Mouse (Mus musculus) lung, postnatal 0 days (tissue): ENCODE results near the gene Prep. TPM values are rescaled to one million over a fixed set of nuclear protein-coding genes. Genes with fewer than 3 reads are reported as not detected.

Experiments
- ATAC-seq: fragments of 200-750 bp; cut with Nextera tagmentation; 2 replicates; pipeline ENCODE4 v1.8.0; 2017; ENCODE audit warnings: moderate library complexity
- DNase-seq: peaks from one replicate; pipeline ENCODE4 v3.0.0-alpha.2; 2016; ENCODE audit warnings: low spot score
- H3K27ac ChIP-seq: fragments of 300-500 bp; sonication (generic); 2 replicates; pipeline ENCODE4 v1.5.1; 2014; ENCODE audit warnings: antibody characterized with exemption, mild to moderate bottlenecking, low read length, mixed read lengths
- H3K27me3 ChIP-seq: fragments of 300-500 bp; sonication (generic); replicated peaks from 2 replicates; pipeline ENCODE4 v1.6.1; 2014; ENCODE audit warnings: low read length, mixed read lengths; ENCODE audit not compliant: insufficient read depth
- H3K36me3 ChIP-seq: fragments of 300-500 bp; sonication (generic); 2 replicates; pipeline ENCODE4 v1.6.1; 2014; ENCODE audit warnings: low read length, mixed read lengths; ENCODE audit not compliant: insufficient read depth
- H3K4me1 ChIP-seq: fragments of 300-500 bp; sonication (generic); 2 replicates; pipeline ENCODE4 v1.6.1; 2014; ENCODE audit warnings: antibody characterized with exemption, low read depth, low read length, mixed read lengths; ENCODE audit not compliant: insufficient read depth
- H3K4me2 ChIP-seq: fragments of 300-500 bp; sonication (generic); replicated peaks from 2 replicates; pipeline ENCODE4 v1.6.1; 2014; ENCODE audit warnings: low read depth, mild to moderate bottlenecking, low read length, moderate library complexity, mixed read lengths
- H3K4me3 ChIP-seq: fragments of 300-500 bp; sonication (generic); 2 replicates; pipeline ENCODE4 v1.5.1; 2014; ENCODE audit warnings: low read depth, low read length
- H3K9ac ChIP-seq: fragments of 300-500 bp; sonication (generic); replicated peaks from 2 replicates; pipeline ENCODE4 v1.6.1; 2014; ENCODE audit warnings: low read depth, mild to moderate bottlenecking
- H3K9me3 ChIP-seq: fragments of 300-500 bp; sonication (generic); 2 replicates; pipeline ENCODE4 v1.6.1; 2016; ENCODE audit warnings: low read length, mixed read lengths
- CTCF ChIP-seq: IDR thresholded peaks from 2 replicates; pipeline ENCODE4 v1.5.1; 2016; ENCODE audit warnings: antibody characterized with exemption, mild to moderate bottlenecking
- EP300 ChIP-seq: IDR thresholded peaks from 2 replicates; pipeline ENCODE4 v1.6.1; 2016; ENCODE audit warnings: antibody characterized with exemption, mild to moderate bottlenecking, control low read depth
- WGBS: fragments of 180-500 bp; shearing (Covaris S2); extraction: QIAGEN DNeasy Blood & Tissue Kit; methylation state at CpG from one replicate; pipeline ENCODE4 v1.1.7; 2014; 5-methylcytosine and 5-hydroxymethylcytosine counted together
- polyA plus RNA-seq: library from polyadenylated mRNA; unstranded; fragments of >200 nt; fragmentation: Nextera tagmentation; extraction: Ambion mirVana; gene quantifications from 2 replicates; pipeline ENCODE4 v1.2.1, GENCODE M21; 2015

Gene Prep
- polyA plus RNA-seq, 1 experiment from 2014 or later = 20.1 TPM

DNA sequence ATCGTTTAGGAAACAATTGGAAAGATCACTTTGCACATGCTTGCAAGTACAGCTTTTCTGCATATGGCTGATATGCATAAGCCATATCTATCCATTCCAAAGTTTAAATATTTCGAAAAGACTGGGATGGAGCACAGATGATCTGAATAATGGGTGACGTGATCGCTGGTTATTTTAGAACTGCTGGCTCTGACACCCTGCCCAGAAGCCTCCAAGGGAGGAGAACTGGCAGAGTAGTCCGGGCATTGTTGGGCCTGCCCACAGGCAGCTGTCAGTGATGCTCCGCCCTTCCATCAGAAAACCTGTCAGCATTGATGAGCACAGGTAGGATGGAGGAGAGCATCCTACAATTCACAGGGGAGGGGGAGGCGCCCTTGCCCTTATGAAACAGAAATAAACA is 69.8 kb downstream of the Prep start:
- no peak overlapping the region for H3K4me3 ChIP-seq
- no peaks in the 10 kb centered on the region for H3K9me3 ChIP-seq
- ATAC-seq (no peak), DNase-seq (no peak)
- WGBS = 87% methylated on average over 7 of the region's 7 CpGs
- H3K27me3 ChIP-seq = no peaks in the 10 kb centered on the region
- no peaks in the 10 kb centered on the region for H3K4me1 ChIP-seq
- no peak overlapping the region for H3K9ac ChIP-seq
- no peak for TF ChIP-seq EP300
- H3K36me3 ChIP-seq = no peaks in the 10 kb centered on the region
- no peak overlapping the region for H3K4me2 ChIP-seq
- no peak overlapping the region for H3K27ac ChIP-seq

DNA sequence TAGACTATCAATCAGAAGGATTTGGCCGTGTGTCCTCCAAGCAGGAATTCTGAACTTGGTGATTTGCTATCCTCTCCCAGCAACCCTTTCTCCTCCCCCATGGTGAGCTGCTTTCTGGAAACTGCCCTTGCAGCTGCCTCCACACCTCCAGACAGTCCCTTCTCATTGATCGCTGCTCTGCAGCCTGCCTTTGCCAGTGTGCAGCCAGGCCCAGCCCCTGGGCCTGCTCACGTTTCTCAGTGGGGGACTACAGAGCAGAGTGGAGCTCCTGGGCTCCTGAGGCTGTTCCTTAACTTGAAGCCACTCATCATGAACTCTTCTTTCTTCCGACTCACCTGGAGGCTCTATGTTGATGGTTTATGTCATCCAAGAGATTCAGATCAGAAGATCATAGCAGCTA is 72.9 kb downstream of the Prep start:
- Histone ChIP-seq H3K27me3 (no peaks in the 10 kb centered on the region), H3K4me3 (no peak overlapping the region), H3K4me2 (no peak overlapping the region), H3K27ac (no peak overlapping the region), H3K36me3 (no peaks in the 10 kb centered on the region), H3K9me3 (no peaks in the 10 kb centered on the region), H3K4me1 (no peaks in the 10 kb centered on the region), H3K9ac (no peak overlapping the region)
- DNase-seq (no peak), ATAC-seq (no peak)
- 83% methylated on average over 4 of the region's 4 CpGs for WGBS
- TF ChIP-seq EP300 = no peak
- TF ChIP-seq CTCF = no peak

DNA sequence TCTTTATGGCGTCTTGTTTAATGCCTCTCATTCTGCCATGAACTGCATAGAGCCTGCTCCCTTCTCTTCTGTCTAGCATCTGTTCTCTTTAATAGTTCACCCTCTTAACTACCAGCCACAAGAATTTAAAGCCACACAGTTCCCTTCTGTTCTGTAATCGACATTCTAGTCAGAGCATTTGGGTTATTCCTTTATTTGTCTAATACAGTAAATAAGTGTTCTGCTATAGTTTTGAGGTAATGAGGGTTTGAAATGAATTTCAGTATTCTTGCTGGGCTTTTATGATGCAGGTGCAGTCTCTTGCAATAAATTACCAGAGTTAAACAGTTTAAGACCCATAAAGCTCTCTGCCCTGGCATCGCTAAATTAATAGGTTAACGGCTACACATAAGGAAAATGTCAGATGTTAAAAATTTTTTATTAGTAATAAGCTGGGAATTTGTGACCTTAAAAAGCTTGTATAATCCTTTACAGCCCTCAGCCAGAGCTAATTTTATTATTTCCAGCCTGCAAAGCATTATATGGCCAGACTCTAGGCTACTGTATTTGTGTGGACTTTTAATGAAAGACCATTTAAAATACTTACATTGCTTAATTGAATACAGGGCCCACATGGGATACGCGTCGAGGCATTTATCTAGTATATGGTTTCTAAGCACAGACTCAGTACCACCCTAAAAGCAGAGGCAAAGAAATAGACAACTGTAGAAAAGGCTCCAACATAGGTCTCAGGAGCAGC is 73.6 kb downstream of the Prep start:
- TF ChIP-seq CTCF = no peak
- no peak for TF ChIP-seq EP300
- H3K4me3 ChIP-seq = no peak overlapping the region
- ATAC-seq = no peak
- 90% methylated on average over 7 of the region's 7 CpGs for WGBS
- H3K4me2 ChIP-seq = no peak overlapping the region
- no peaks in the 10 kb centered on the region for H3K9me3 ChIP-seq
- H3K9ac ChIP-seq = no peak overlapping the region
- no peaks in the 10 kb centered on the region for H3K27me3 ChIP-seq
- no peaks in the 10 kb centered on the region for H3K36me3 ChIP-seq
- no peak for DNase-seq
- no peak overlapping the region for H3K27ac ChIP-seq
- no peaks in the 10 kb centered on the region for H3K4me1 ChIP-seq

DNA sequence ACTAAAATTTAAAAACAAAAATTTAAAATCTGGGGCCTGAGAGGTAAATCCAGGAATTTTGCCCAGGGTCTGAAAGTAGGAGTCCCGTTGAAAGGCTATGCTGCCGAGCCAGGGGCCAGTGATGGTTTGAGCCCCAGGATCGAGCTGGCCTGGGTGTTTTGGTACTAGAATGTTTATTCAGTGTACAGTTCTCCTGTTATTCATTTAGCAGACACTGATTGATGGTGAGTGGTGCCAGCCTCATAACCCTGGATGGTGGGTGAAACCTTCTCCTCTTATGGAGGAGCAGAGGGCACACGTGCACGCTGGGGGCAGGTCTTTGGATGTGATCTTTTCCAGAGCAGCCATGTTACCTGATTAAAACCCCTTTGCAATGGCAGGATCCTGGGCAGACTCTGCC is 75.4 kb downstream of the Prep start:
- ATAC-seq (no peak), DNase-seq (no peak)
- TF ChIP-seq EP300 = no peak
- no peak for TF ChIP-seq CTCF
- no peak overlapping the region for H3K9ac ChIP-seq
- no peaks in the 10 kb centered on the region for H3K4me1 ChIP-seq
- 79% methylated on average over 5 of the region's 5 CpGs for WGBS
- H3K36me3 ChIP-seq = no peaks in the 10 kb centered on the region
- H3K9me3 ChIP-seq = no peaks in the 10 kb centered on the region
- H3K27me3 ChIP-seq = no peaks in the 10 kb centered on the region
- H3K4me3 ChIP-seq = no peak overlapping the region
- H3K27ac ChIP-seq = no peak overlapping the region
- no peak overlapping the region for H3K4me2 ChIP-seq

DNA sequence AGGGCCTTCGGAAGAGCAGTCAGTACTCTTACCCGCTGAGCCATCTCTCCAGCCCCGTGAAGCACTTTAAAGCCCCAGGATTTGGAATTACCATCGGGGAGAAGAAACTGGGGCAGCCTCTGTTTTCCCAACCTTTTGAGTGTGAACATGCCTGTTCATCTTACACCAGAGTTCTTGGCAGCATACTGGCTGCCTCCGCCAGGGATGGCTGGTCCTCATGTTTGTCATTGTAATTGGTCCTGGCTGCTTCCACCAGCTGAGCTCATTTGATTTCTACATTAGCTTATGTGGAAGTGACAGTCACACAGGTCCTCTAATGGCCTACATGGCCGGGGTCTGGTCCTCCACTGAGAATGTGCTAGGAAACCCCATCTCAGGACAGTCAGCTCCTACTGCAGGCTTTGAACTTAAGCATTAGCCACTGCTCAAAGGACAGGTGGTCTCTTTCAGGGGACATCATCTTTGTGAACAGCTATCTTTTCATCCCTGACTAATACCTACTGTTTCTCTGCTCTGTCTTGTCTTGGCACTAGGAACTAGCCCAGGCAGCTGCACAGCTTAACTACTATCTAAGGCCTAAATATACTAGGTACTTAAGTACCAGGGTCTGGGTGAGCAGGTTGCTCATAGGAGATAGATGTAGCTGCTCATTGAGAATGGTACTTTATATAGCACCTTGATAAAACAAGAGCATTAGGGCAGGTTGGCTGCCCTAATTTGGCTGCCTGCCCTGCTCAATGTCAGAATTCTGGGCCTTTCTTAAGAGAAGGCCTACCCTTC is 77.2 kb downstream of the Prep start:
- ATAC-seq (no peak), DNase-seq (no peak)
- no peak overlapping the region for H3K4me3 ChIP-seq
- H3K27me3 ChIP-seq = no peaks in the 10 kb centered on the region
- H3K36me3 ChIP-seq = no peaks in the 10 kb centered on the region
- H3K4me1 ChIP-seq = no peaks in the 10 kb centered on the region
- 94% methylated on average over 6 of the region's 6 CpGs for WGBS
- H3K9me3 ChIP-seq = no peaks in the 10 kb centered on the region
- H3K4me2 ChIP-seq = no peak overlapping the region
- TF ChIP-seq EP300 (no peak), CTCF (no peak)
- H3K27ac ChIP-seq = no peak overlapping the region
- H3K9ac ChIP-seq = no peak overlapping the region

DNA sequence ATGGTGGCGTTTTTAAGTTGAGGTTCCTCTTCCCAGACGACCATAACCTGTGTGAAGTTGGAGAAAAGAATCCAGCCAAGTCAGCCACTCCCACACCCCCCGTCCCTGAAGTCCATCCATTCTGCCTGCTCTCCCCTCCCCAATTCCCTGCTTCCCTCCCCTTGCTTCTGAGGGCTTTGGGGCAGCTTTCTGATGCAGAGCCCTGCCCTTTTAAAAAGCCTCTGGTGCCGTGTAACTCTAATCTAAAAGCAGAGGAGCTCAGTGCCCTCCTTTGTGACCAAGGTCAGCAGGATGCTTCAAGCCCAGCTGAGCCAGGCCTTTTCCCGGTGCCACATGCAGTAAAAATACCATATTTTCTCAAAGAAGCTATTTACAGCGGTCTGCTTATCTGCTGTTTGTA is 79.8 kb downstream of the Prep start:
- TF ChIP-seq CTCF = no peak
- TF ChIP-seq EP300 = no peak
- WGBS = 50% methylated on average over 6 of the region's 6 CpGs
- no peaks in the 10 kb centered on the region for H3K9me3 ChIP-seq
- DNase-seq (no peak), ATAC-seq (no peak)
- no peak overlapping the region for H3K4me2 ChIP-seq
- no peak overlapping the region for H3K9ac ChIP-seq
- no peaks in the 10 kb centered on the region for H3K27me3 ChIP-seq
- peaks cover 17% of the 10 kb centered on the region; the same call in 1 of the 2 replicates for H3K36me3 ChIP-seq
- no peaks in the 10 kb centered on the region for H3K4me1 ChIP-seq
- H3K27ac ChIP-seq = no peak overlapping the region
- no peak overlapping the region for H3K4me3 ChIP-seq
